Mouse (Mus musculus) kidney, embryonic 15.5 days (tissue): ENCODE data around the gene Amigo1. TPM values are rescaled to one million over a fixed set of nuclear protein-coding genes. Genes with fewer than 3 reads are reported as not detected.
A peak's percentile ranks its signal among the peaks of the same experiment; 100 is the strongest.
"Not testable (repeated sequence)": the region's sequence is repeated elsewhere in the genome, so short reads cannot be mapped to it uniquely, and the experiment has no call there.

Source experiments
- ATAC-seq: fragments of 200-750 bp; cut with Nextera tagmentation; replicated peaks from 2 replicates; pipeline ENCODE4 v1.8.0; 2017; ENCODE audit warnings: moderate TSS enrichment; ENCODE audit not compliant: low FRiP score
- H3K27ac ChIP-seq: fragments of 300-500 bp; sonication (generic); 2 replicates; pipeline ENCODE4 v1.5.1; 2015; ENCODE audit warnings: mild to moderate bottlenecking, inconsistent platforms
- H3K27me3 ChIP-seq: fragments of 300-500 bp; sonication (generic); 2 replicates; pipeline ENCODE4 v1.6.1; 2015; ENCODE audit warnings: inconsistent platforms
- H3K36me3 ChIP-seq: fragments of 300-500 bp; sonication (generic); 2 replicates; pipeline ENCODE4 v1.6.1; 2015; ENCODE audit warnings: inconsistent platforms
- H3K4me1 ChIP-seq: fragments of 300-500 bp; sonication (generic); 2 replicates; pipeline ENCODE4 v1.6.1; 2015; ENCODE audit warnings: inconsistent platforms
- H3K4me2 ChIP-seq: fragments of 300-500 bp; sonication (generic); 2 replicates; pipeline ENCODE4 v1.6.1; 2015; ENCODE audit warnings: moderate library complexity, mild to moderate bottlenecking, inconsistent platforms
- H3K4me3 ChIP-seq: fragments of 300-500 bp; sonication (generic); replicated peaks from 2 replicates; pipeline ENCODE4 v1.5.1; 2015; ENCODE audit warnings: mild to moderate bottlenecking, inconsistent platforms
- H3K9ac ChIP-seq: fragments of 300-500 bp; sonication (generic); 2 replicates; pipeline ENCODE4 v1.6.1; 2015; ENCODE audit warnings: mild to moderate bottlenecking, inconsistent platforms
- H3K9me3 ChIP-seq: fragments of 300-500 bp; sonication (generic); replicated peaks from 2 replicates; pipeline ENCODE4 v1.6.1; 2016; ENCODE audit warnings: inconsistent platforms
- WGBS: fragments of 180-500 bp; shearing (Covaris S2); methylation state at CpG from one replicate; pipeline ENCODE4 v1.1.7; 2015; ENCODE audit warnings: mixed read lengths; 5-methylcytosine and 5-hydroxymethylcytosine counted together
- polyA plus RNA-seq: library from polyadenylated mRNA; unstranded; fragments of >200 nt; fragmentation: Nextera tagmentation; extraction: Ambion mirVana; gene quantifications from 2 replicates; pipeline ENCODE4 v1.2.1, GENCODE M21; 2015

Amigo1 gene
- polyA plus RNA-seq, 1 experiment from 2014 or later = 6.3 TPM

DNA sequence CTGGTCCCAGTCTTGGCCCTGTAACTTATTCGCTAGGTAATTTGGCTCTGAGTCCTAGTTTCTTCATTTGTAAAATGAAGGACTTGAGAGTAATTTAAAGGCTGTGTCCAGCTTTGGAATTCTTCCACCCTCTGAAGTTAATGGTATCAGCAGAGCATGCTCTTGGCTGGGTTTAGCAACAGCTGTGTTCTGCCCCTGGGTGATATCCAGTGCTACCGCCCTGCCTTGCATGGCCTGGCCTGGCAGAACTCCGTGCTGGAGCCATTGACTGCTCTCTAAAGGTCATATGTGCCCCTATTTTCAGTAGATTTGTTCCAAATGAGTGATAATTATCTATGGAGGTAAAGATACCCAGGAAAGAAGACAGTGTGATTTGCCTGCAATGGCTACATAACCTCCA, 34.5 kb downstream of the Amigo1 start:
- peaks cover 36% of the 10 kb centered on the region for H3K27me3 ChIP-seq
- no peak for ATAC-seq
- H3K9me3 ChIP-seq = no peaks in the 10 kb centered on the region
- H3K9ac ChIP-seq = no peak overlapping the region
- H3K36me3 ChIP-seq = no peaks in the 10 kb centered on the region
- WGBS = 68% methylated on average over 3 of the region's 3 CpGs
- H3K27ac ChIP-seq = no peak overlapping the region
- H3K4me3 ChIP-seq = no peak overlapping the region
- H3K4me1 ChIP-seq = peaks cover 1% of the 10 kb centered on the region
- no peak overlapping the region for H3K4me2 ChIP-seq

- Histone ChIP-seq H3K27ac (peak overlapping the region; percentile 76), H3K36me3 (no peaks in the 10 kb centered on the region), H3K9me3 (no peaks in the 10 kb centered on the region), H3K9ac (peak overlapping the region; percentile 58), H3K4me1 (peaks cover 20% of the 10 kb centered on the region), H3K4me3 (peak overlapping the region; percentile 56), H3K27me3 (peaks cover 52% of the 10 kb centered on the region), H3K4me2 (peak overlapping the region; percentile 82)
- ATAC-seq = peak; percentile 85
- WGBS = 1% methylated on average over 63 of the region's 67 CpGs
These were observed 39.8 kb downstream of the Amigo1 start for GRCm38 (mm10) chr3:108225711-108226557.

DNA sequence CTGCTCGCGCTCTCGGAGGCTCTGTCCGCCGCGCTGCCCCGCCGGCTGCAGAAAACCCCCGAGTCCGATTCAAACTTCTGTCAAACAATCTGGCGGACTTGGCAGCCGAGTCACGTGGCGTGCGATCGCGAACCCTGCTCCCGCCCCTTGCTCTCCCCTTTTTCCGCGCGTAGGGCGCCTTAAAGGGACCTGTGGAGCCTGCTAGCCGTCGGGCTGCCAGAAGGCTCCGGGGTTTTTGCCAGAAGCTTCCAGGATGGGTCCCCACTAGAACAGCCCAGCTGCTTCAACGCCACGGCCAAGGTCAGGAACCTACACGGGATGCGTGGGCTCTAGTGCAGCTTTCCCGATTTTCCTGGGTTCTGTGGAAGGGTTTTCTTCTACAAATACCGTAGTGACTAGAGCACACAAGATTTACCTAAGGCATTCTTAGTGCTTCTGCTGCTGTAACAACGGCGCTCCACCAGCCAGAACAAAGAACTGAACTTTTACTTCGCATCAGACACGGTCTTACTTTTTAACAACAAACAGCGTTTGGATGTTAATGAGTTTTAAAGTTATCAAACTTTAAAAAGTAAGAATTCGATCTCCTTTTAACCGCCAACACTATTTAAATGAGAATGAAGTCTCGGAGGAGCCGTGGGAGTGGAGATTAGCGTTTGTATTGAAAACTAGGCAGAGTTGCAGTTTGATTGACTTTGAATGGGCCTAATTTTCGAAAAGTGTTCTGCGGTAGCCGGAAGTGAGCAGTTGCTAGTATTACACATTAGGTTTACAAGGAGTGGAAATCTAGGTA, 40.6 kb downstream of the Amigo1 start, which contains the start of gene Sypl2:
Gene Sypl2, minus strand, starts transcription at position 91 of the 793 bp plus-strand sequence.
- Histone ChIP-seq H3K9me3 (no peaks in the 10 kb centered on the region), H3K9ac (peak within 1 kb of the TSS; percentile 58), H3K4me2 (peak within 1 kb of the TSS; percentile 82), H3K27me3 (peaks cover 52% of the 10 kb centered on the region), H3K4me3 (peak within 1 kb of the TSS; percentile 56), H3K27ac (peak within 1 kb of the TSS; percentile 76), H3K4me1 (peaks cover 20% of the 10 kb centered on the region), H3K36me3 (no peaks in the 10 kb centered on the region)
- WGBS = 3% methylated on average over 43 of the region's 44 CpGs
- peak; percentile 73 for ATAC-seq

GRCm38 (mm10) chr3:108227521-108227920, 41.4 kb downstream of the Amigo1 start:
- Histone ChIP-seq H3K36me3 (no peaks in the 10 kb centered on the region), H3K4me2 (peak overlapping the region; percentile 82), H3K4me3 (peak overlapping the region; percentile 56; the same call in 1 of the 2 replicates), H3K27ac (no peak overlapping the region), H3K27me3 (peaks cover 46% of the 10 kb centered on the region), H3K9ac (no peak overlapping the region), H3K9me3 (no peaks in the 10 kb centered on the region), H3K4me1 (peaks cover 20% of the 10 kb centered on the region)
- WGBS = 67% methylated on average over 2 of the region's 2 CpGs
- no peak for ATAC-seq

GRCm38 (mm10) chr3:108231646-108232045, 45.5 kb downstream of the Amigo1 start:
- Histone ChIP-seq H3K4me3 (no peak overlapping the region), H3K4me2 (no peak overlapping the region), H3K27ac (no peak overlapping the region), H3K4me1 (peaks cover 9% of the 10 kb centered on the region), H3K36me3 (no peaks in the 10 kb centered on the region), H3K9me3 (no peaks in the 10 kb centered on the region), H3K27me3 (peaks cover 7% of the 10 kb centered on the region), H3K9ac (no peak overlapping the region)
- ATAC-seq = no peak
- 71% methylated on average over 4 of the region's 4 CpGs for WGBS

GRCm38 (mm10) chr3:108237474-108238102, 51.5 kb downstream of the Amigo1 start:
- not testable (repeated sequence) for H3K9me3 ChIP-seq, H3K4me1 ChIP-seq, ATAC-seq, H3K27ac ChIP-seq, H3K4me3 ChIP-seq, H3K9ac ChIP-seq, H3K36me3 ChIP-seq, H3K27me3 ChIP-seq, H3K4me2 ChIP-seq
- 85% methylated on average over 4 of the region's 4 CpGs for WGBS

DNA sequence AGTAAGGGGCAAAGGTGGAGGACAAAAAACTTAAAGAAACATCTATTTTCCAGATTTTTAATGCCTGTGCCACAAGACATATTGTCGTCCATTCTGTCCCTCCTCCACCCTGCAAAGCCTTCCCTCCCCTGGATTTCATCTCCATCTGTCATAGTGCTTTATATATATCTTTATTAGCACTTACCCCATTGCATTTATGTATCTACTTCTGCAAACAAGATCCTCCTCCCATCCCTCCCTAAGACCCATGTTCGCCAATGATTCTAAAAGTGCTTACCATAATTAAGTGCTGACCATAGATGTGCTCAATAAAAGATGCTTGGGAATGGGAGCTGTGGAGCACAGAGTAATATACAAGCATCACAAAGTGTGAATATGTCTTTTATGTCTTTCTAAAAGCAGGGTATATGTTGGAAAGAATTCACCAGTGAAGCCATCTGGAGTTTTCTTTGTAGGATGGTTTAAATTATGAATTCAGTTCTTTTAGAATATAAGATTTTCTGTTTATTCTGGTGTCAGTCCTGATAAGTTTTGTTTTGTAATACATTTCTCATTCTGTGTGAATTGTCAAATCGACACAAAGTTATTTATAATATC, 55.2 kb downstream of the Amigo1 start:
- Histone ChIP-seq H3K4me2 (no peak overlapping the region), H3K27ac (no peak overlapping the region), H3K9ac (no peak overlapping the region), H3K4me1 (no peaks in the 10 kb centered on the region), H3K4me3 (no peak overlapping the region), H3K27me3 (no peaks in the 10 kb centered on the region), H3K9me3 (no peaks in the 10 kb centered on the region), H3K36me3 (no peaks in the 10 kb centered on the region)
- no peak for ATAC-seq
- WGBS = 83% methylated on average over 3 of the region's 3 CpGs

Other genes with a start within 250 kb of the Amigo1 start
- gene Gstm6, start 242.6 kb upstream of the Amigo1 start, polyA plus RNA-seq = 7.5 and 8.4 TPM in 2 replicates
- 0.26 and 0.66 TPM in 2 replicates for gene Gstm3, start 217.1 kb upstream of the Amigo1 start, polyA plus RNA-seq
- gene Gstm2, start 199.9 kb upstream of the Amigo1 start, polyA plus RNA-seq = 93.9 and 101 TPM in 2 replicates
- 75.6 and 93.6 TPM in 2 replicates for gene Gstm1, start 168.4 kb upstream of the Amigo1 start, polyA plus RNA-seq
- gene Gstm4, start 141.4 kb upstream of the Amigo1 start, polyA plus RNA-seq = 15.9 and 18.8 TPM in 2 replicates
- gene Ampd2, start 99.7 kb upstream of the Amigo1 start, polyA plus RNA-seq = 59.3 and 66.2 TPM in 2 replicates
- 0.68 and 1.9 TPM in 2 replicates for gene Gnat2, start 93.5 kb upstream of the Amigo1 start, polyA plus RNA-seq
- 176 TPM in 2 replicates for gene Gnai3, start 40.2 kb upstream of the Amigo1 start, polyA plus RNA-seq
- 0.05 and 0.08 TPM in 2 replicates for gene Gpr61, start 31.5 kb upstream of the Amigo1 start, polyA plus RNA-seq
- gene Cyb561d1, start 14.9 kb downstream of the Amigo1 start, polyA plus RNA-seq = 3.8 TPM in 2 replicates
- 18.1 and 20.3 TPM in 2 replicates for gene Atxn7l2, start 24.6 kb downstream of the Amigo1 start, polyA plus RNA-seq
- 4.4 and 4.9 TPM in 2 replicates for gene Sypl2, start 40.3 kb downstream of the Amigo1 start, polyA plus RNA-seq
- 296 and 312 TPM in 2 replicates for gene Psma5, start 70.6 kb downstream of the Amigo1 start, polyA plus RNA-seq
- gene Sort1, start 97.7 kb downstream of the Amigo1 start, polyA plus RNA-seq = 12.1 and 13.1 TPM in 2 replicates
- gene Mybphl, start 178.6 kb downstream of the Amigo1 start, polyA plus RNA-seq = not detected in 2 replicates
- 47.2 and 48.8 TPM in 2 replicates for gene Psrc1, start 197.5 kb downstream of the Amigo1 start, polyA plus RNA-seq
- 19.3 and 21.6 TPM in 2 replicates for gene Celsr2, start 229.2 kb downstream of the Amigo1 start, polyA plus RNA-seq